Mouse (Mus musculus) left cerebral cortex, postnatal 36 days (tissue): ENCODE data around the gene Cenpa. TPM values are rescaled to one million over a fixed set of nuclear protein-coding genes. Genes with fewer than 3 reads are reported as not detected.
"Not testable (repeated sequence)": the region's sequence is repeated elsewhere in the genome, so short reads cannot be mapped to it uniquely, and the experiment has no call there.

Experiments
- DNase-seq, 2 experiments: peaks; one replicate each; pipeline ENCODE4 v3.0.0; 2021 to 2022; ENCODE audit warnings: low spot score in 2 of 2, mixed read lengths in 1 of 2
- intact Hi-C: fragments of 180-260 bp; cut with DNase I; formaldehyde crosslinking; loops from one replicate; pipeline ENCODE4 v1.15.1; 2025
- total RNA-seq, 2 experiments: library from RNA; stranded (reverse); gene quantifications; 2 replicates each; pipeline ENCODE4 v1.2.3; 2021

Gene Cenpa
- total RNA-seq, 2 experiments from 2014 or later = 6.0 TPM

DNA sequence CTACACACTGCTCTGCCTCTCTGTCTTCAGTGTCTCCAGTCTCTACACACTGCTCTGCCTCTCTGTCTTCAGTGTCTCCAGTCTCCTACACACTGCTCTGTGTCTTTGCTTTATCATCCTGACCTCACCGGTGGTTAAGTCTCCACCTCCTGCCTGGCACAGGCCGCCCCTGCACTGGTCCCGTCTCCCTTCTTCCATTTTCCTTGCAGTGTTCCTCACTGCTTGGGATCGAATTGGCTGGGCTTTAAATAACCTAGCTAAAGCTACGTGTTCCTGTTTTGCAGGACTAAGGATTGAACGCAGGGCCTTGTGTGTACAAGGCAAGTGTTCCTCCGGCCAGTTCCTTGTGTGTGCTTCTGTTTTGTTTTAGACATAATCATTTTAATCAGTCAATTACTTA, 3.5 kb downstream of the Cenpa start:
- no peak for DNase-seq
- intact Hi-C loops = no loop called here

DNA sequence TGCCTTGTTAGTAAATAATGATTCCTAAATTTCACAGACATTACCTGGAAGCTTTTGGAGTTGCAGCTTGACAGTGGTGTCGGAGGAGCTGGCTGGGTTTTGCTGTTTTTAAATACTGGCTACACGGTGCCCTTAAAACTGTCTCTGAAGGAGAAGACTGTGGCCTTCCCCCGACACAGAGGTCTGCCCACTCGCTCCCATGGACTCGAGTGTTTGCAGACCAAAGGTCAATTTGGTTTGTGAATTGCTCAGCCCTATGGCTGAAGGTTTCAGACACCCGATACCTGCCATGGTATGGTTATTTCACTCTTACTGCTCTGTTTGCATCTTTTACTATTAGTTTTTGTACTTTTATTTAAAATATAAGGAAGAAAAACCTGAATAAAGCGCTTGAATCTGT, 7.4 kb downstream of the Cenpa start:
- no peak for DNase-seq
- intact Hi-C loops = no loop called here

DNA sequence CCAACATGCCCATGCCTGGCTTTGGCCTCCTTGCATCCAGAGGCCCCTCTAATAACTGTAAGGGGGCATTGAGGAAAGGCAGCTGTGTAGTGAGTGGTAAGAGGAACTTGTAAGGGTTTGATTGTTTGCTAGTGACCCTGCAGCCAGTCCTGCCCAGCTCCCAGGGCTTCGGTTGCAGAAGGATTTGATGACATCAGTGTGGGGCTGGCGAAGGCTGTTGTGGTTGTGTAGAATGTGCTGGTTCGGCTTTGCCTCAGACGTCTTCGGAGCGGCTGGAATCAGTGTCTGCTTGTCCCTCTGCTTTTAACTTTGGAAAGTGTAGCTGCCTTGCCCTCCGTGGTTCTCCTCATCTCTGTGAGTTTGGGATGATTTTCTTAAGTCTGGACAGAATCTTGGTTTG, 10.2 kb downstream of the Cenpa start:
- no peak for DNase-seq
- intact Hi-C loops = no loop called here

DNA sequence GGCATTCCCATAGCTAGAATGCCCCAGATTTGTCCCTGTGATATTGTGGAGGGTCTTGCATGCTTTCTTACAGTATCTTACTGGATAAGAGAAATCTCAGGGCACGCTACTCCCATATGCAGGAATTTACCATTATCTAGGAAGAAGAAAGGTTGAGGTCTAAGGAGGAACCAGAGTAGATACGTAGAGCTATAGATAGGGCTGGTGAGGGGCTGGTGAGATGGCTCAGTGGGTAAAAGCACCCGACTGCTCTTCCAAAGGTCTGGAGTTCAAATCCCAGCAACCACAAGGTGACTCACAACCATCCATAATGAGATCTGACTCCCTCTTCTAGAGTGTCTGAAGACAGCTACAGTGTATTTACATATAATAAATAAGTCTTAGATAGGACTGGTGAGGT, 11.5 kb downstream of the Cenpa start:
- intact Hi-C loops, DNase-seq: not testable (repeated sequence)

DNA sequence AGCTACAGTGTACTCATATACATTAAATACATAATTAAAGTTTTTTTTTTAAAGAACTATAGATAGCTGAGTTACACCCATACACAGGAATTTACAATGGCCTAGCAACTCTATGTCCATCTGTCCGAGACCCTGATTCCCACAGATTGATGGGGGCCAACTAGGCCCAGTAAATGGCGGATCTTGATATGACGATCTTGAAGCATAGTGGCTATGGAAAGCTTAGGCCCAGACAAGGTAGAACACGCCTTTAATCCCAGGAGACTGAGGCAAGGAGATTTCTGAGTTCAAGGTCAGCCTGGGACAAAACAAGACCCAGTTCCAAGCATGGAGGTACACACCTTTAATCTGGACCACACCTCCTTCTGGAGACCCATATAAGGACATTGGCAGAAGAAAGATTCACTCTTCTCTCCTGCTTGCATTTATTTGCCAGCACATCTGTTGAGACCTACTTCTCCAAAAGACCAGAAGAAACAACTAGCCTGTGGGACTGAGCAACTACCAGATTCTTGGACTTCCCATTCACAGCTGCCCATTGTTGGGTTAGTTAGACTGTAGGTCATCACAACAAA, 12.2 kb downstream of the Cenpa start:
- intact Hi-C loops = no loop called here

DNA sequence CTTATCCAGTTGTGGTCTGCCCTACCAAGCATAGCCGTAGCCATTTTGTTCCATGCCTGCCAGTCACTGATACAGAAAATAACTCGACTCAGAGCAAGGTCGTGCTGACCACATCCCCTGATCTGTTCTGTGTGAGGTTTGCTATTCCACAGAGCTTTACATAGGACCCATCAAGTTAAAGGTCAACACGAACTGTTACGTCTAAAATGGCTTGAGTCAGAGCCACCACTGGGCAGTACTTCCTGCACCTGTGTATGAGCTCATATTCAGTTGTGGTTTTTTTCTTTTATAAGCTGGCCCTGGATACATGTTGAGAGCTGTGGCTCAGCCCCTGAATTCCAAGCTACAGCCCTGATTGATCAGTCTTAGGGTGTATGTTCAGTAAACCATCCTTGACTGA, 13.0 kb downstream of the Cenpa start:
- intact Hi-C loops = no loop called here

More for the DNA sequence above, 12.2 kb downstream of the Cenpa start:
- DNase-seq = no peak

DNA sequence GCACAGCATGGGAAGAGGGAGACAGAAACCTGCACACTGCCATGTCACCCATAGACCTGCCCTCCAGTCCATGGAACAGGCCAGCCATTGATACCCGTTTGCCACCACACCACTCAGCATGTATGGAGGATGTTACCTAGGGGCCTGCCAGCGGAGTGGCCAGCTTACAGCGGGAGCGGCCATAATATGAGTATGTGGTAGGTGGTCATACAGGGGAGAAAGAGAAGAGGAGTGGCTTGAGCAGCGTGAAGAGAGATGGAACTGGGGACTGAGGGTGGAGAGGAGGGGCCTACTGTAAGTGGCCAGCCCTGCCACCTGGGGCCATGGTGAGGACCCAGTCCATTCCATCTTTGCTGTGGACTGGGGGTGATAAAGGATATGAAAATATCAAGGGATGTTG, 15.4 kb downstream of the Cenpa start:
- DNase-seq = no peak
- intact Hi-C loops = no loop called here

More for the DNA sequence above, 13.0 kb downstream of the Cenpa start:
- DNase-seq = no peak

DNA sequence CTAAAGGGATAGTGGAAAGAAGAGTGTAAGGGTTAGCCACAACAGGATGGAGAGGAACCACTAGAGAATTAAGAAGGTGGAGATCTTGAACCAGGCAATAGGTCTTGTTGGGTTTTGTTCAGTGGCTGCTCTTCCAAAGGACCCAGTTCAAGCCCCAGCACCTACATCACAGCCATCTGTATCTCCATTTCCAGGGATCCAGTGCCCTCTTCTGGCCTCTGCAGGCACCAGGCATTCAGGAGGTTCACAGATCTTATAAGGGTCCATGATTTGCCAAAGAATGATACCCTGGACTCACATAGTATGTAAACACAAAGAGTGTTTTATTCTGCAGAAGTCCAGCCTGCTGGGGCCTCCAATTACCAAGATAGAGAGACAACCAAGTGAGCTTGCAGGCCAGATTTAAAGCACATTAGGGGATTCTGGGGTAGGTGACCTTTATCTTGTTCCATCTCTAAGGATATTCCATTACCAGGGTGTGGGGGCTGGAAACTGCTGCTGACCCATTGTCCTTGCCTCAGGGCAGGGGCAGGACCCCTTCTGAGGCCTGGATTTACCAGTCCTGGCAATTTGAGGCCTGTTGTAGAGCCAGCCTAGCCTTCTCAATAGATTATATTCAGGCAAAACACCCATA, 16.5 kb downstream of the Cenpa start:
- intact Hi-C loops = no loop called here
- DNase-seq = no peak

DNA sequence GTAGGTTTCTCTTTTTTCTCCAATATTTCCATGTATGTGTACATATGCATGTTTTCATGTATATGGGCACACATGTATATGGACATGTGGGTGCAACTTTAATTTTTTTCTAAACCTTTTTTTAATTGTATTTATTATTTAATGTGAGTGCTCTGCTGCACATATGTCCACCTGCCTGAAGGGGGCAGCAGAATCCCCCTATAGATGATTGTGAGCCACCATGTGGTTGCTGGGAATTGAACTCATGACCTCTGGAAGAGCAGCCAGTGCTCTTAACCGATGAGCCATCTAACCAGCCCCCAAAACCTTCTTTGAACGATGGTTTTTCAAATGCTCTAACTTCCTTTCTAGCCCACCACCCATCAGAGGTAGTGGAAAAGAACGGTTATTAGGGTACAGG, 17.4 kb downstream of the Cenpa start:
- intact Hi-C loops = no loop called here
- DNase-seq = no peak

DNA sequence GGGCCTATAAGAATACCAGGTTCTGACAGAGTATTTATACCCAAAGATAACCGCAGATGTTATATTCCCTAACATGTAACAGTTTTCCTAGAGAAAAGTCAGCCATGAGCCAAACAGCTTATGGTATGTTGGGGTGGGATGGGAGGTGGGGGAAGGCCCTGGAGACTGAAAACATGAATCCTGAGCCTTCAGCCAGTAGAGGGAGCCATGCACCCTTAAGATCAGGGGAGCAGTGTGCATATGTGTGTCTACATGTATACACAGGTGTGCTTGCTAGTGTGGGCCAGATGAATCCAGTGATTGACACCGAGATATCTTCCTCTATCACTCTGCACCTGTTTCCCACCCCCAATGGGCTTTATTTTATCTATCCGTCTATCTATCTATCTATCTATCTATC, 20.2 kb downstream of the Cenpa start:
- intact Hi-C loops = no loop called here
- DNase-seq = no peak

DNA sequence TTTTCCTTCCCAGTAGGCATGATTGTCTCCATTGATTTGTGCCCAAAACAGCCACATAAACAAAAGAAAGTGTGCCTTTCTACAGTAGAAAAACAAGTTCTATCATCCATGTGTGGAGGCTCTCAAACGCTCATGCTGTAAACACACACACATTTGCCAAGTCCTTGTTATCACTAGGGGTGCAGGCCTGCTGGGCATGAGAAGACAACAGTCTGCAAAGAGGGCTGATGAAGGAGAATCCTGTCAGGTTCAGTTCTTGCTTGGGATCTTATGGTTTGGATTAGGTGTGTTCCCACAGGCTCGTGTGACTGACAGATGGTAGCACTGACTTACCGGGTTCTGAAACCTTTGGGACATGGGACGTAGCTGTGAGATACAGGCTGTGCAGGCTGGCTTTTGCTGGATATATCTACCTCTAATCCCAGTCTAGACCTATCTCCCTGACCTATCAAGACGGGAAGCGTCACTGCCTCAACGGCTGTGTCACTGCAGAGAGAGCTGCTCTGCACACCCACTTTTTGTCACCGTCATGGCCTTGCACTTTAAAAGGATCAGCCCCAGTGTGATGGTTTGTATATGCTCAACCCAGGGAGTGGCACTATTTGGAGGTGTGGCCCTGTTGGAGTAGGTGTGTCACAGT, 33.9 kb downstream of the Cenpa start:
- intact Hi-C loops = no loop called here
- no peak for DNase-seq

DNA sequence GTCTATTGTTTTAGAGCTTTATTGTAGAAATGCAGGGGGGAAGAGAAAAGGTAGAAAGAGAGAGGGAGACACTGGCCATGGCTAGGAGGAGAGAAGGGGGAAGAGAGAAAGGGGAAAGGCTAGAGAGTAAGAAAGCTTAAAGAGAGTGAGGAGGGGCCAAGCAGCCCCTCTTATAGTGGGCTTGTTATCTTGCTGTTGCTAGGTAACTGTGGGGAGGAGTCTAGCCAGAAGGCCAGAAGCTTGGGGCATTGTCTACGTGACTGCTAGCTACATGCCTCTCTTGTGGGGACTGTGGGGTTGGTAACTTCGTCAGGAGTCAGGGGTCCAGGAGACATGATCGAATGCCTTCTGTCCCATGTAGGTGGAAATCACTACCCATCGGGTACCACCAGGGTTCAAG, 34.8 kb downstream of the Cenpa start:
- intact Hi-C loops, DNase-seq: not testable (repeated sequence)

DNA sequence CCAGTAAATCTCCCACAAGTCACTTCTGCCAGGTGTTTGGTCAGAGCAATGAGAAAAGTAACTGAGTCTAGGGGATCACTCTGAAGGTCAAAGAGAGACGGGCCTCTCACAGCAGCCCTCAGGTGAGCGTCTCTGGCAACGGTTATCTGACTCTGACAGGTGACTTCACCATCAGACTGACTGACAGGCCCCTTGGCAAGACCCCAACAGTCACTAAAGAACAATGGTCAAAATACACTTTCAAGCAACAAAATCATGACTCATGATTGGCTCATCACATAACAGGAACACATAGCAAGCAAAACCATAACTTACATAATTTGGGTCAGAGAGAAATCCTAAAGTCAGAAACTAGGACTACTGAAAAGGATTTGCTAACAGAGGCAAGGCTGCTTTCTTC, 35.3 kb downstream of the Cenpa start:
- intact Hi-C loops = no loop called here
- DNase-seq = no peak

DNA sequence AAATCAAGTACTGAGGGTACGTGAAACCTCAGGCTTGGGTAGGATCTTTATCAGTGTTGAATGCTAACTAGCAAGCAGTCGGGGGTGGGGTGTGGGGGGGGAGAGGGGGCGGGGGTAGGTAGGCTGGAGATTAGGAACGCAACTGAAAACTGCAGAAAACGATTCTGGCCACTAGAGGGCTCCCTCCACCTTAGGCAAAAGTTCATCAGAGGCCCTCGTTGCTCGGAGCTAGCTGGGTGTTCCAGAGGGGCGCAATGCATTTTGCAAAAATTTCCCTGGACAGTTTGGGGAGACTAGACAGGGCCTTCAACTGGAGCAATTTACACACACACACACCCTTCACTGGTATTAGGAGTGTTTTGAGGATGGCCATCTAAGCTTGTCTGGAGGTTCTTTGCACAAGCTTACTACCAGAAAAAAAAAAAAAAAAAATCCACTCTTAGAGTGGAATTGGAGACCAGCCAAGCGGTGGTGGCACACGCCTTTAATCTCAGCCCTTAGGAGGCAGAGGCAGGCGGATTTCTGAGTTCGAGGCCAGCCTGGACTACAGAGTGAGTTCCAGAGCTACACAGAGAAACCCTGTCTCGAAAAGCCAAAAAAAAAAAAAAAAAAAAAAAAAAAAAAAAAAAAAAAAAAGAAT, 43.3 kb downstream of the Cenpa start:
- intact Hi-C loops = loop anchor here (1.0 to 10.0 kb wide), 3 partner anchors 65 to 205 kb away; partner anchors contain the start of gene Emilin1
- peak; percentile 58 to 75 for DNase-seq

DNA sequence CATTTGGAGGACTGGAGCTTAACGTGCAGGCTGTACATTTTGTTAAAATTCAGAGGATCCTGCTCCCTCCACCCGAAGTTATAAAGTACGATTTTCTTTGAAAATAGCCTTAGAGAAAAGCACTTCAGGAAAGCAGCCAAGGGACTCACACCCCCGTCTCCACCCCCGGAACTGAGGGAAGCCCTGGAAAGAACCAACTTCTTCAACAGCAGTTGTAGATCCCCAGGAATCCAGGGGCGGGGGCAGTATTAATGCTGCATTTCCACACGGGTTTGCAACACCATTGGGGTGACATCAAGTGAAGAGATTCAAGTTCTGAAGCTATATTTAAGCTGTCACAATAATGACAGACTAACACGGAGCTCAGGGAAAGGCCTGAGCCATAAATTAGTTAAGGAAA, 43.9 kb downstream of the Cenpa start:
- peak; percentile 69 to 75 for DNase-seq
- intact Hi-C loops = loop anchor here (5.0 to 10.0 kb wide), 2 partner anchors 87 to 204 kb away; partner anchors contain the start of gene Emilin1

DNA sequence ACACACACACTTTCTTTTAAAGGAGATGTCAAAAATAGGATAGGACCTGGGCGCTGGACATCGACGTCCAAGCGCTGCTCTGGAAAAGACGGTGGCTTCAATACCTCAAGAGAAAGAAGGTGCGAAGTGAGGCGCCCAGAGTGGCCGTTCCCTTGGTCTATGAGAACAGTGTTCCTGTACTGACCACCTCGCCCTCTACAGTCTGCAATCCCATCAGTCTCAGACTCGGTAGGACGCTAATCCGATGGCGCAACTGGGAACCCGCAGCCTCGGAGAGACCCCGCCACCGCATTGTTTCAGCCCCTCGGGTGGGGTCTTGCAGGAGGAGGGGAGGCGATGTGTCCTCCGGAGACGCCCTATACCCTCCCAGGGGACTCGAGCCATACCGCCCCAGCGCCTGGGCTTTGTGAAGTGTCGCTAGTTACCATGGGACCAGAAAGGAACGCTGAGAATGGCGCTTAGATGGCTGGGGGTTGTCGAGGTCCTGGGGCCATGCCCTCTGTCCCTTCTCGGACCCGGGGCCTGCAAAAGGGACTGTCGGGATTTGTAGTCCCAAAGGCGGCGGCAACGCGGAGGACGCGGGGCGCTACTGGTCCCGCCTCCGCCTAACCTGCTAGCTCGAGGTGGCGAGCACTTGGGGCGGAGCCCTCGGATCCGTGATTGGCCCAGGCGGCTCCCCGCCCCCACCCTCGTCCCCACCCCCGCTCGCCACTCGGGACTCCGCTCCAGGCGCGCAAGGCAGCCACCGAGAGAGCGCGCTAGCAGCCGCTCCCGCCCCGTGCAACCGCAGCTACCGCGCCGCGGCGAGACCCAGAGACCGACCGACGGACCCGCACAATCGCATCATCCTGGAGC, 44.8 kb downstream of the Cenpa start, which contains the start of gene Dpysl5:
Gene Dpysl5 (plus strand): TSS at position 418 of the 855 bp plus-strand sequence.
- DNase-seq = peak; percentile 80 to 81
- intact Hi-C loops = loop anchor here (5.0 to 10.0 kb wide), 2 partner anchors 86 to 203 kb away; partner anchors contain the start of gene Emilin1

DNA sequence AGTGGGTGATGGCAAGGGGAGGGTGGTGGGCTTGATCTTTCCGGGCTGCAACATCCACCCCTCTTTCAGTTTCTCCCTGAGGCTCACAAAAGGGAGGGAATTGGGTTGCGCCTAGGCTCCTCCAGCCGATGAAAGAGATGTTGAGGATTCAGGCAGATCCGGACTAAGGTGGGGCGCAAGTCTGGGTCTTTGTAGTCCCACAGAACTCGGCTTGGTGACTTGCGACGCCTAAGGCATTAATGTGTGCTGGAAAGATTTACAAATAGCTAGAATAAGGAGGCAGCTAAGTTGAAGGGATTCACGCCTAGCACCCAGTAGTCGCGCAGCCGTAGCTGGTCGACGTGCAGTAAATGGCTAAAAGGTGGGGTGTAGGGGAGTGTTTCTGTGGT, 45.4 kb downstream of the Cenpa start:
- intact Hi-C loops = loop anchor here (5.0 to 10.0 kb wide), 2 partner anchors 85 to 203 kb away; partner anchors contain the start of gene Emilin1
- DNase-seq = peak in 1 of 2 experiments; percentile 21

DNA sequence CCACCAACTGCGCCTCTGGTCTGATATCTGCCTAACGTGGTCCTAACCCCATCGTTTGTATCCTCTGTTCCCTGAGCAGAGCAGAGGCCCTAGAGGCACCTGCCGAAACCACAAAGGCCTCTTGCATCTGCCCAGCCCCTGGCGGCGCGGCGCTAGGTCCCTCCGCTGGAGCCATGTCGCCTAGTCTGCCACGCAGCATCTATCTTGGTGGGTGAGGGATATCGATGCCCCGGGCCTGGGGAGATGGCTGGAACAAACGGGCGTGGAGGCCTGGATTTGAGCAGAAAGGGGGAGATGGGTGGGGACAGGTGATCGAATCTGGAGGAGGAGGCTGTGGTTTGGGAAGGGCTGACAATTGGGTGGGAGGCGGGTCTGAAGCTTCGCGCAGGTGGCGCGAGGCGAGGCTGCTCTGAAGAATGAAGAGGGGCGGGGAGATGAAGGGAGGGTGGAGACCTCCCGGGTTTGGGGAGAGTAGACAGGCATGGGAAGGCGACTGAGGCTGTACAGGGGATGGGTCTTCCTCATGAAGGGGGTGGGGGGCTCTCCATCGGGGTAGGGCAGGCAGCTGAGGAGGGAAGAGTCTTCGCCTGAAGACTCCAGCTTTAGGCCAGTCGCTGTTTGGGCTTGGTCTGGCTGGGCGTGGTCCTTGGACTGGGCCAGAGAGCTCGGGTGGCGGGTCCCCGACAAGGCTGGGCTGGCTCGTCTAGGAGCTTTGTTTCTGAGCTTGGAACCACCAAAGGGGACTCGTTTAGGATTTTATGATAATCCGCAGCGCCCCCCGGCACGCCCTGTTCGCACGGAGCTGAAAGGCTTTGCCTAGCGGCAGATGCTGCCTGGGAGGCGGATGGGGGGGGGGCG, 46.1 kb downstream of the Cenpa start:
- intact Hi-C loops = loop anchor here (5.0 to 10.0 kb wide), 2 partner anchors 85 to 202 kb away; partner anchors contain the start of gene Emilin1
- peak; percentile 17 to 23 for DNase-seq
